Mouse (Mus musculus): ENCODE measurements at regions not wholly inside any gene's neighbourhood (a gene's known extent, or its start where the extent isn't known, plus 50 kb on each side); places are given as distances from the start of the nearest gene placed in this dataset.

DNA sequence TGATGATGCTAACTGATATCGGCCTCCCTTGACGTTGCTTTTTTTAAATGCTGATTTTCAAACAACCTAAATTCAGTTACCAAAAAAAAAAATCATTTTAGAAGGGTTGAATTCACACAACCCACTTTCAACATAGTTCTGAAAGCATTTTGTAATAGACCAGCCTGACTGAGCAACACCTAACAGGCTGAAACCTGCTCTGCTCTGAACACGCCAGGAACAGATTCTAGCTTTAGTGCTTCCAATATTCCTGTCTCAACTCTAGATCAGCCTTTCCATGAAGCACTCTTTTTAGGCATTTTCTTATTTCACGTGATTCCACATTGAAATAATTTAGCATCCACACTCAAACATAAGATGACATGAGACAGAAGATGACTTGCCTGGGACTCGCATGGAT lies 789.6 kb upstream of the Pou3f3 start:
- no peak for TF ChIP-seq CTCF (IDR thresholded peaks at IDR 0.05; ENCODE audit: low read depth)
- TF ChIP-seq EP300 (IDR thresholded peaks at IDR 0.05; ENCODE audit: low read depth) = no peak

Data from liver, postnatal 0 days (tissue).